Mouse (Mus musculus) testis, adult 2 months (tissue): ENCODE data around the gene Aox2. TPM values are rescaled to one million over a fixed set of nuclear protein-coding genes. Genes with fewer than 3 reads are reported as not detected.

ENCODE experiments used
- H3K27ac ChIP-seq: fragments of 200-500 bp; 2 replicates; pipeline ENCODE4 v1.5.1; 2012; ENCODE audit warnings: low read depth, low read length; ENCODE audit not compliant: control insufficient read depth, insufficient read depth
- H3K27me3 ChIP-seq: fragments of 200-500 bp; 2 replicates; pipeline ENCODE4 v1.6.1; 2012; ENCODE audit warnings: mild to moderate bottlenecking, low read length, moderate library complexity; ENCODE audit not compliant: control insufficient read depth, insufficient read depth
- H3K36me3 ChIP-seq: fragments of 200-500 bp; 2 replicates; pipeline ENCODE4 v1.6.1; 2012; ENCODE audit warnings: mild to moderate bottlenecking, low read length; ENCODE audit not compliant: control insufficient read depth, insufficient read depth
- H3K4me1 ChIP-seq: fragments of 200-500 bp; 2 replicates; pipeline ENCODE4 v1.6.1; 2012; ENCODE audit warnings: low read length; ENCODE audit not compliant: control insufficient read depth, insufficient read depth
- H3K4me3 ChIP-seq: fragments of 200-500 bp; 2 replicates; pipeline ENCODE4 v1.5.1; 2012; ENCODE audit warnings: low read depth, mild to moderate bottlenecking, low read length, moderate library complexity, mixed read lengths; ENCODE audit not compliant: control insufficient read depth
- CTCF ChIP-seq: fragments of 200-500 bp; IDR thresholded peaks from 2 replicates; pipeline ENCODE4 v1.5.1; 2012; ENCODE audit warnings: low read depth, mild to moderate bottlenecking, inconsistent platforms, low read length, moderate library complexity; ENCODE audit not compliant: control insufficient read depth, insufficient read depth, insufficient replicate concordance
- POLR2A ChIP-seq: fragments of 200-500 bp; IDR thresholded peaks from 2 replicates; pipeline ENCODE4 v1.6.1; 2012; ENCODE audit warnings: low read depth, mild to moderate bottlenecking, inconsistent platforms, low read length, moderate library complexity; ENCODE audit not compliant: control insufficient read depth
- polyA plus RNA-seq: library from polyadenylated mRNA; depleted of rRNA; stranded (reverse); fragments of >200 nt; gene quantifications from 2 replicates; pipeline ENCODE4 v1.2.3, GENCODE M21; 2012

Gene Aox2
- polyA plus RNA-seq, 1 experiment: 0.27 TPM

- no peaks in the 10 kb centered on the region for H3K36me3 ChIP-seq
- no peaks in the 10 kb centered on the region for H3K27me3 ChIP-seq
- no peak for TF ChIP-seq POLR2A
- TF ChIP-seq CTCF: no peak
- no peak overlapping the region for H3K27ac ChIP-seq
- no peak overlapping the region for H3K4me3 ChIP-seq
- no peaks in the 10 kb centered on the region for H3K4me1 ChIP-seq
These were observed 7.1 kb upstream of the Aox2 start for GRCm38 (mm10) chr1:58270807-58271569.

- no peak for TF ChIP-seq CTCF
- no peak for TF ChIP-seq POLR2A
- no peaks in the 10 kb centered on the region; the same call in 1 of the 2 replicates for H3K4me1 ChIP-seq
- H3K4me3 ChIP-seq: no peak overlapping the region
- no peaks in the 10 kb centered on the region for H3K36me3 ChIP-seq
- no peak overlapping the region for H3K27ac ChIP-seq
- no peaks in the 10 kb centered on the region for H3K27me3 ChIP-seq
These were observed 2.2 kb upstream of the Aox2 start for GRCm38 (mm10) chr1:58275879-58276278.

- no peaks in the 10 kb centered on the region; the same call in 1 of the 2 replicates for H3K4me1 ChIP-seq
- H3K27me3 ChIP-seq: no peaks in the 10 kb centered on the region
- no peak overlapping the region for H3K4me3 ChIP-seq
- TF ChIP-seq POLR2A (no peak), CTCF (no peak)
- no peaks in the 10 kb centered on the region for H3K36me3 ChIP-seq
- no peak overlapping the region for H3K27ac ChIP-seq
These were observed 387 bp downstream of the Aox2 start for GRCm38 (mm10) chr1:58278513-58278912.

- H3K27ac ChIP-seq: no peak overlapping the region
- H3K4me3 ChIP-seq: no peak overlapping the region
- H3K36me3 ChIP-seq: no peaks in the 10 kb centered on the region
- no peaks in the 10 kb centered on the region for H3K27me3 ChIP-seq
- TF ChIP-seq POLR2A: no peak
- no peak for TF ChIP-seq CTCF
- H3K4me1 ChIP-seq: no peaks in the 10 kb centered on the region; the same call in 1 of the 2 replicates
These were observed 2.3 kb downstream of the Aox2 start for GRCm38 (mm10) chr1:58280381-58280780.

- Histone ChIP-seq H3K27me3 (no peaks in the 10 kb centered on the region), H3K4me1 (no peaks in the 10 kb centered on the region; the same call in 1 of the 2 replicates), H3K27ac (no peak overlapping the region), H3K4me3 (no peak overlapping the region), H3K36me3 (no peaks in the 10 kb centered on the region)
- TF ChIP-seq CTCF (no peak), POLR2A (no peak)
These were observed 3.0 kb downstream of the Aox2 start for GRCm38 (mm10) chr1:58280939-58281624.

- Histone ChIP-seq H3K27me3 (no peaks in the 10 kb centered on the region), H3K27ac (no peak overlapping the region), H3K4me1 (no peaks in the 10 kb centered on the region; the same call in 1 of the 2 replicates), H3K4me3 (no peak overlapping the region), H3K36me3 (no peaks in the 10 kb centered on the region)
- TF ChIP-seq CTCF: no peak
- no peak for TF ChIP-seq POLR2A
These were observed 3.5 kb downstream of the Aox2 start for GRCm38 (mm10) chr1:58281625-58281988.

GRCm38 (mm10) chr1:58284505-58284904 is 6.4 kb downstream of the Aox2 start:
- Histone ChIP-seq H3K27me3 (no peaks in the 10 kb centered on the region), H3K4me3 (no peak overlapping the region), H3K4me1 (no peaks in the 10 kb centered on the region), H3K36me3 (no peaks in the 10 kb centered on the region), H3K27ac (no peak overlapping the region)
- TF ChIP-seq CTCF: no peak
- TF ChIP-seq POLR2A: no peak

- TF ChIP-seq POLR2A (no peak), CTCF (no peak)
- H3K4me3 ChIP-seq: no peak overlapping the region
- no peaks in the 10 kb centered on the region for H3K36me3 ChIP-seq
- no peaks in the 10 kb centered on the region for H3K27me3 ChIP-seq
- H3K27ac ChIP-seq: no peak overlapping the region
- no peaks in the 10 kb centered on the region for H3K4me1 ChIP-seq
These were observed 10.0 kb downstream of the Aox2 start for GRCm38 (mm10) chr1:58288091-58288490.
